Mouse (Mus musculus): Measurements from ENCODE around the gene Pacs2. TPM values are rescaled to one million over a fixed set of nuclear protein-coding genes. Genes with fewer than 3 reads are reported as not detected.

Pacs2 gene
- polyA plus RNA-seq, 1 experiment from 2014 or later: 28.7 TPM

- Histone ChIP-seq H3K4me3 (replicated peaks; ENCODE audit: low read depth, low read length) (no peak overlapping the region), H3K4me1 (ENCODE audit: control insufficient read depth, insufficient read depth, low read length) (no peaks in the 10 kb centered on the region), H3K36me3 (ENCODE audit: control insufficient read depth, insufficient read depth, low read length) (0 out of 2 replicates have a peak, but pooled peaks cover 3% of the 10 kb centered on the region), H3K9me3 (ENCODE audit: control insufficient read depth, low read length) (no peaks in the 10 kb centered on the region), H3K4me2 (ENCODE audit: low read length) (no peak overlapping the region), H3K9ac (replicated peaks; ENCODE audit: low read length) (no peak overlapping the region), H3K27ac (replicated peaks; ENCODE audit: low read depth, low read length) (no peak overlapping the region), H3K27me3 (ENCODE audit: control insufficient read depth, insufficient read depth, low read length) (no peaks in the 10 kb centered on the region)
- ATAC-seq (ENCODE audit: low FRiP score, low TSS enrichment): no peak
- DNase-seq: no peak
- WGBS: 86% methylated on average over 4 of the region's 4 CpGs
These were observed 93.3 kb downstream of the Pacs2 start for GRCm38 (mm10) chr12:113107431-113108124.

- ATAC-seq (ENCODE audit: low FRiP score, low TSS enrichment) (no peak), DNase-seq (no peak)
- Histone ChIP-seq H3K4me3 (replicated peaks; ENCODE audit: low read depth, low read length) (no peak overlapping the region), H3K4me2 (ENCODE audit: low read length) (no peak overlapping the region), H3K4me1 (ENCODE audit: control insufficient read depth, insufficient read depth, low read length) (no peaks in the 10 kb centered on the region), H3K36me3 (ENCODE audit: control insufficient read depth, insufficient read depth, low read length) (peaks cover 8% of the 10 kb centered on the region; the same call in 1 of the 2 replicates), H3K27me3 (ENCODE audit: control insufficient read depth, insufficient read depth, low read length) (no peaks in the 10 kb centered on the region), H3K9ac (replicated peaks; ENCODE audit: low read length) (no peak overlapping the region), H3K9me3 (ENCODE audit: control insufficient read depth, low read length) (no peaks in the 10 kb centered on the region), H3K27ac (replicated peaks; ENCODE audit: low read depth, low read length) (0 out of 2 replicates have a peak overlapping the region, but pooled peaks have one; percentile 1)
- 90% methylated on average over 17 of the region's 17 CpGs for WGBS
These were observed 94.4 kb downstream of the Pacs2 start for GRCm38 (mm10) chr12:113108528-113109283.

GRCm38 (mm10) chr12:113109801-113110200 lies 95.5 kb downstream of the Pacs2 start:
- WGBS: 89% methylated on average over 10 of the region's 10 CpGs
- Histone ChIP-seq H3K4me2 (ENCODE audit: low read length) (no peak overlapping the region), H3K27ac (replicated peaks; ENCODE audit: low read depth, low read length) (no peak overlapping the region), H3K4me1 (ENCODE audit: control insufficient read depth, insufficient read depth, low read length) (no peaks in the 10 kb centered on the region), H3K4me3 (replicated peaks; ENCODE audit: low read depth, low read length) (no peak overlapping the region), H3K9ac (replicated peaks; ENCODE audit: low read length) (no peak overlapping the region), H3K36me3 (ENCODE audit: control insufficient read depth, insufficient read depth, low read length) (peaks cover 16% of the 10 kb centered on the region; the same call in 1 of the 2 replicates), H3K27me3 (ENCODE audit: control insufficient read depth, insufficient read depth, low read length) (no peaks in the 10 kb centered on the region), H3K9me3 (ENCODE audit: control insufficient read depth, low read length) (no peaks in the 10 kb centered on the region)
- no peak for DNase-seq
- ATAC-seq (ENCODE audit: low FRiP score, low TSS enrichment): no peak

- Histone ChIP-seq H3K36me3 (ENCODE audit: control insufficient read depth, insufficient read depth, low read length) (peaks cover 42% of the 10 kb centered on the region), H3K9ac (replicated peaks; ENCODE audit: low read length) (no peak overlapping the region)
These were observed 99.8 kb downstream of the Pacs2 start for GRCm38 (mm10) chr12:113114141-113114540.

GRCm38 (mm10) chr12:113114856-113115538 lies 100.7 kb downstream of the Pacs2 start:
- Histone ChIP-seq H3K36me3 (ENCODE audit: control insufficient read depth, insufficient read depth, low read length) (peaks cover 44% of the 10 kb centered on the region), H3K9ac (replicated peaks; ENCODE audit: low read length) (no peak overlapping the region), H3K4me2 (ENCODE audit: low read length) (no peak overlapping the region), H3K4me3 (replicated peaks; ENCODE audit: low read depth, low read length) (no peak overlapping the region), H3K27me3 (ENCODE audit: control insufficient read depth, insufficient read depth, low read length) (no peaks in the 10 kb centered on the region), H3K9me3 (ENCODE audit: control insufficient read depth, low read length) (no peaks in the 10 kb centered on the region), H3K4me1 (ENCODE audit: control insufficient read depth, insufficient read depth, low read length) (no peaks in the 10 kb centered on the region), H3K27ac (replicated peaks; ENCODE audit: low read depth, low read length) (no peak overlapping the region)
- DNase-seq: no peak
- ATAC-seq (ENCODE audit: low FRiP score, low TSS enrichment): no peak
- 89% methylated on average over 16 of the region's 16 CpGs for WGBS

More at GRCm38 (mm10) chr12:113114141-113114540, 99.8 kb downstream of the Pacs2 start:
- Histone ChIP-seq H3K27me3 (ENCODE audit: control insufficient read depth, insufficient read depth, low read length) (no peaks in the 10 kb centered on the region), H3K4me3 (replicated peaks; ENCODE audit: low read depth, low read length) (no peak overlapping the region), H3K4me1 (ENCODE audit: control insufficient read depth, insufficient read depth, low read length) (no peaks in the 10 kb centered on the region), H3K9me3 (ENCODE audit: control insufficient read depth, low read length) (no peaks in the 10 kb centered on the region), H3K27ac (replicated peaks; ENCODE audit: low read depth, low read length) (no peak overlapping the region), H3K4me2 (ENCODE audit: low read length) (no peak overlapping the region)
- WGBS: 90% methylated on average over 4 of the region's 4 CpGs
- no peak for ATAC-seq (ENCODE audit: low FRiP score, low TSS enrichment)
- no peak for DNase-seq

- Histone ChIP-seq H3K4me2 (ENCODE audit: low read length) (no peak overlapping the region), H3K27me3 (ENCODE audit: control insufficient read depth, insufficient read depth, low read length) (no peaks in the 10 kb centered on the region), H3K36me3 (ENCODE audit: control insufficient read depth, insufficient read depth, low read length) (peaks cover 79% of the 10 kb centered on the region), H3K4me3 (replicated peaks; ENCODE audit: low read depth, low read length) (no peak overlapping the region), H3K4me1 (ENCODE audit: control insufficient read depth, insufficient read depth, low read length) (no peaks in the 10 kb centered on the region), H3K9me3 (ENCODE audit: control insufficient read depth, low read length) (no peaks in the 10 kb centered on the region), H3K27ac (replicated peaks; ENCODE audit: low read depth, low read length) (no peak overlapping the region), H3K9ac (replicated peaks; ENCODE audit: low read length) (no peak overlapping the region)
- ATAC-seq (ENCODE audit: low FRiP score, low TSS enrichment): peak; percentile 55; the same call in 1 of the 2 replicates
- WGBS: 85% methylated on average over 20 of the region's 20 CpGs
- peak; percentile 91 for DNase-seq
These were observed 105.5 kb downstream of the Pacs2 start for GRCm38 (mm10) chr12:113119516-113120410.

Measured in midbrain, embryonic 14.5 days (tissue).